ENCODE assay signal across 34 mouse cellular contexts in the genomic region with DNA sequence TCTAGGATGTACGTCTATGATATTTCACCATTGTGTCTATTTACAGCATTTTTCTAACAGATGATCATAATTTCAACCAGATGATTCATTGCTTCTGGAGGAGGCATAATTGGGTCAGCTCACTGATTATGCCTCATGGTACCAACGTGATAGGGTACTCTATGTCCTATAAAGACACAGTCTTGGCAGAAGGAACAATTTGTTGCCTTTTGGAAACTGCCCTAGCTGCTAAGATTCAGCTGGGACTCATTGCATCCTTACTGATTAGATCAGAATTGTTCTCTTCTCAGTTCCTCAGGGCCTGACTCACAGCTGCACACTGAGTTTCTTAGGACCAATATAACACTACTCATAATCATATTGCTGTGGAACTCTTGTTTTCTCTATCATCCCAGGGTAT.
DNase-seq lines count a peak whose midpoint lies in the region; ATAC-seq lines count a peak whose summit lies in the region.
"Had no signal": no experiment of that assay in that cellular context is flagged by ENCODE, and none has a peak within 500 bp of the region (broad histone marks: within the 10 kb centered on the region; RNA-seq: fewer than 3 reads in every experiment).

No protein-coding gene starts in this region.

- no peaks in the 10 kb centered on the region for H3K4me1 ChIP-seq in neural tube, embryonic 15.5 days
- H3K4me1 ChIP-seq: embryonic facial prominence, embryonic 12.5 days; hindbrain, embryonic 13.5 days; limb, embryonic 12.5 days; neural tube, embryonic 12.5 days had no signal

- H3K27me3 ChIP-seq in neural tube, embryonic 15.5 days (replicated peaks): no peaks in the 10 kb centered on the region
- H3K27me3 ChIP-seq: CH12.LX; embryonic facial prominence, embryonic 12.5 days; hindbrain, embryonic 13.5 days; limb, embryonic 12.5 days; neural tube, embryonic 12.5 days; Patski had no signal

- no peak overlapping the region for H3K4me3 ChIP-seq in neural tube, embryonic 15.5 days (replicated peaks)
- H3K4me3 ChIP-seq: embryonic facial prominence, embryonic 12.5 days; gastrocnemius, adult 2 months; hindbrain, embryonic 13.5 days; left cerebral cortex, adult 2 months; limb, embryonic 12.5 days; myocyte; neural tube, embryonic 12.5 days had no signal

- no peak overlapping the region for H3K9ac ChIP-seq in neural tube, embryonic 15.5 days (replicated peaks)
- H3K9ac ChIP-seq: embryonic facial prominence, embryonic 12.5 days; hindbrain, embryonic 13.5 days; limb, embryonic 12.5 days; neural tube, embryonic 12.5 days had no signal

- H3K4me2 ChIP-seq in neural tube, embryonic 15.5 days: no peak overlapping the region
- H3K4me2 ChIP-seq: embryonic facial prominence, embryonic 12.5 days; heart, embryonic 11.5 days; hindbrain, embryonic 13.5 days; limb, embryonic 12.5 days; midbrain, embryonic 11.5 days; neural tube, embryonic 12.5 days had no signal

- ATAC-seq in frontal cortex, adult (ENCODE audit: low TSS enrichment): peak; percentile 86
- no peak for ATAC-seq in neural tube, embryonic 15.5 days (ENCODE audit: low FRiP score)
- ATAC-seq: forebrain, embryonic 14.5 days; intestine, embryonic 16.5 days; midbrain, embryonic 16.5 days; Patski had no signal

- H3K9me3 ChIP-seq in neural tube, embryonic 15.5 days (replicated peaks): no peaks in the 10 kb centered on the region
- H3K9me3 ChIP-seq: embryonic facial prominence, embryonic 12.5 days; hindbrain, embryonic 13.5 days; limb, embryonic 12.5 days; neural tube, embryonic 12.5 days had no signal

- intact Hi-C loops in left cerebral cortex, postnatal 4 days (cut with DNase I): no loop called here

- DNase-seq in frontal cortex, postnatal 25 days (ENCODE audit: low spot score in 2 of 2): no peak
- DNase-seq in left cerebral cortex, adult 11 months (ENCODE audit: low spot score): peak; percentile 1
- no peak for DNase-seq in left cerebral cortex, postnatal 4 days
- peak; percentile 4 for DNase-seq in right cerebral cortex, postnatal 25 days
- no peak for DNase-seq in right cerebral cortex, postnatal 10 days (ENCODE audit: low spot score in 2 of 2)
- no peak for DNase-seq in lung, adult 18-20 months
- DNase-seq: adrenal gland, postnatal 10 days; cerebellum, adult 11 months; cerebellum, adult 9-10 months; cerebellum, postnatal 36 days; embryo, embryonic 11 days; gastrocnemius, adult 2 months; gastrocnemius, postnatal 36 days; heart, adult 18-20 months; heart, postnatal 4 days; kidney, adult 8-10 months; kidney, postnatal 4 days; lung, postnatal 36 days had no signal

- H3K27ac ChIP-seq in neural tube, embryonic 15.5 days (replicated peaks): no peak overlapping the region
- H3K27ac ChIP-seq: embryonic facial prominence, embryonic 12.5 days; gastrocnemius, adult 2 months; hindbrain, embryonic 13.5 days; kidney, postnatal 0 days; left cerebral cortex, adult 2 months; limb, embryonic 12.5 days; neural tube, embryonic 12.5 days had no signal

- 58% methylated on average over 2 of the region's 2 CpGs for WGBS in neural tube, embryonic 15.5 days

- H3K36me3 ChIP-seq in neural tube, embryonic 15.5 days: no peaks in the 10 kb centered on the region
- H3K36me3 ChIP-seq: embryonic facial prominence, embryonic 12.5 days; hindbrain, embryonic 13.5 days; limb, embryonic 12.5 days; neural tube, embryonic 12.5 days had no signal

Comparison
In these comparisons a context has a peak if more than half of its experiments do, and no peak if none do; other contexts are left out.
1. DNase-seq: peak in left cerebral cortex, adult 11 months (single experiment) and right cerebral cortex, postnatal 25 days (single experiment); none in frontal cortex, postnatal 25 days (0 of 2), left cerebral cortex, postnatal 4 days (single experiment), right cerebral cortex, postnatal 10 days (0 of 2) and lung, adult 18-20 months (0 of 2).